Mouse (Mus musculus) adipocyte (in vitro differentiated cells): ENCODE measurements around the gene Calm4.
A peak's percentile ranks its signal among the peaks of the same experiment; 100 is the strongest.
"Not testable (repeated sequence)": the region's sequence is repeated elsewhere in the genome, so short reads cannot be mapped to it uniquely, and the experiment has no call there.

Experiments used
- DNase-seq: peaks from one replicate; pipeline ENCODE4 v3.0.0-alpha.2; 2016; ENCODE audit warnings: low spot score

The Calm4 gene

GRCm38 (mm10) chr13:3837312-3837807, at the start of gene Calm4:
Gene Calm4 (plus strand): TSS chr13:3837757.
- DNase-seq: not testable (repeated sequence)

GRCm38 (mm10) chr13:3788588-3788987, 49.0 kb upstream of the Calm4 start:
- DNase-seq: no peak

DNA sequence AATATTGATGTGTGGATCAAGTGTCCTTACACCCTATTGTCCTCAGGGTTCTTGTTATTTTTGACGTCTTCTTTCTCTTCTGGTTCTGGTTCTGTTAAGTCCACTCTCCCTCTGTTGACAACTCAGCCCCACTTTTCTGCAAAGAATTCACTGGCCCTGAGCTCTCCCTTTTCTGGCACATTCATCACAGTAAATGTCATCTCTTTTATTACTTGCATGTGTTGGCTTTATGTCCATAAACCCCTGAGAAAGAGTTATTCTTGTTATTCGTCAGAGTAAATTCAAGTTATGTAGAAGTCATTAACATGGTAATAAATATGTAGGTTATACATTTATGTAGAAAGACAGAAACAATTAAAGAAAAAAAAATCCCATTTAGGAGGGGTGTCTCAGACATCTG, 48.0 kb upstream of the Calm4 start:
- DNase-seq: no peak

- DNase-seq: no peak
Observed at GRCm38 (mm10) chr13:3796649-3797048, 40.9 kb upstream of the Calm4 start.

GRCm38 (mm10) chr13:3798751-3799150, 38.8 kb upstream of the Calm4 start:
- no peak for DNase-seq

DNA sequence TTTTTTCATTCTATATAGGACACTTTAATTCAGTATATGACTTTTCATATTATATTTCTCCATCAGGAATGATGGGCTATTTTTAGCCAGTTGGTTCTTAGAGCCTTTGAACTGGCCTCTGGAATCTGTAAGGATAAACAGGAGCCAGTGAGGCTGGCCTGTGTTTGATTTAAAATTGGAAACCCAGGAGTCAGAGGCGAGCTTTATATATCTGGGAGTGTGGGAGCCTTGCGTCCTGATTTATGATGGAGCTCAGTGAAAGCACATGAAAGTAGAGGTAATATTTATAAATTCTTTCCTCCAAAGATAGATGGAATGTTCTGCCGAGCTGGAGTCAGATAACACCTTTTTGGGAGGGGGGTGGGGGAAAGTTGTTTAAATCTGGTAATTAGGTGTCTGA, 38.2 kb upstream of the Calm4 start:
- DNase-seq: no peak

DNA sequence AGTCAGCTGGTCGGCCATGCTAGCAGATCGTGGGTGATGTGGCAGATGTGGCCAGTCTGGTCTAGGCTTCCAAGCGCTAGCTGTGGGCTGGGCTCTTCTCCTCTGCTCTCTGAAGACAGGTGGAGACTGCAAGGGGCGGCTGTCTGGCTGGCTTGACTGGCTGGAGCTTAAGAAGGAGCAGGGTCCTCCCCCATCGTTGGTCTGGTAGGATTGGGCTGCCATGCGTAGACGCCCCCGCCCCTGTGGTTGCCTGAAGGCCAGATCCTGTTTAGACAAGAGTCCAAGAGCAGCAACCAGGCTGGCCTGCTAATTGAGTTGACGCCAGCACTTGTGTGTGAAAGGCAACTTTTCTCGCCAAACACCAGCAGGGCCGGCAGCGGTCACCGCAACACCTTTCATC, 33.4 kb upstream of the Calm4 start, which contains the start of gene Calml3:
Gene Calml3, minus strand, starts transcription at position 131 of the 400 bp plus-strand sequence.
- DNase-seq: no peak

DNA sequence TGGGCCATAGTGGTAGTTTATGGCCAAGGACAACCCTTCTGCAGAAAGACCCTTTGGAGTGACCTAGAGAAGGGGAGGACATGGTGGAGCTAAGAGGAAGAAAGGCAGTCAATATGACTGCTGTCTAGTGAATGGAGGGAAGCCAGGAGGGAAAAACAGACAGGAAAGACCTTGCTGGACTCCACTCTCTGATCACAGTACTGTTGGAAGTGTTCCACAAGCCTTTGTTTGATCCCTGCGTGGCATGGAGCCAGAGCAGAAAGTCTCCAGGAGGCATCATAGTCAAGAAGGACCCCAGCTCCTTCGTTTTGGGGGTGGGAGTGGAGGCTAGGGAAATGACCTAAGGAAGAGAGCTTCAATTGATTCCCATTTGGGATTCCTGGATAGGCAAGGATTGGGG, 32.4 kb upstream of the Calm4 start:
- no peak for DNase-seq

- no peak for DNase-seq
Observed at GRCm38 (mm10) chr13:3805638-3806037, 31.9 kb upstream of the Calm4 start.

- peak; percentile 61 for DNase-seq
Observed at GRCm38 (mm10) chr13:3807131-3807827, 30.3 kb upstream of the Calm4 start.

GRCm38 (mm10) chr13:3818012-3818739, 19.4 kb upstream of the Calm4 start:
- DNase-seq: no peak

- no peak for DNase-seq
Observed at GRCm38 (mm10) chr13:3818740-3819076, 18.8 kb upstream of the Calm4 start.

DNA sequence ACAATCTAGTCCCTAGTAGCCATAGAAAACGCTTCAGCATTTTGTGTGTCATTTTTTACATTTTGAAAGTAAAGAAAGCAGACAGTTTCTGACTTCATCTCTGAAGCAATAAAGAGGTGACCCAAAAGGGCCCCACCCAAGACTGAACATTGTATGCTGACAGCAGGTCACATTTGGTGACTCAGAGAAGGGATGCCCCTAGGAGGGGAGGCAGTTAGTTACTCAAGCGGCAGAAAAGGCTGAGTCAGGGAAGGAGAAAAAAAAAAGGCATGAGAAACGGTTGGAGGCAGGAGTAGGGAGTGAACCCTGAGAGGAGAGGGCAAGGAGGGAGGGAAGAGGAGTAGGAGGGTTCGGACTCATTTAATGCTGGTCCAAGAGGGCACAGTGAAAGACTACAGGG, 15.5 kb upstream of the Calm4 start:
- DNase-seq: no peak

DNA sequence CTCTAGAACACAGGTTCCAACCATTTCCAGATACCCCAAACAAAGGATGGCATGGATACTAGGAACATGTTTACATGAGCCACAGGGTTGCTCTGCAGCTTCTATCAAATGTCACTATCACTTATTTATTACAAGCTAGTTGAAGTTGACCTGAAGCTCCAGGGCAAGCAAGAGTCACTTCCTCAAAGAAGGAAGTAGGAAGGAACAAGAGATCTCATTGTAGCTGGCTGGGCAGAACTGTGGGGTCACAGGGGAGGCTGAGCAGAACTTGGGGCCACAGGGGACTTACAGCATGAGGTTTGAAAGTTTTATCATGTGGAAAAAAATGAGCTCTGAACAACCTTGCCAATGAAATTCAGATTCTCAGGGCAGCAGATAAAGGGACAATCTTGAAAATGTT, 11.8 kb upstream of the Calm4 start:
- DNase-seq: no peak

DNA sequence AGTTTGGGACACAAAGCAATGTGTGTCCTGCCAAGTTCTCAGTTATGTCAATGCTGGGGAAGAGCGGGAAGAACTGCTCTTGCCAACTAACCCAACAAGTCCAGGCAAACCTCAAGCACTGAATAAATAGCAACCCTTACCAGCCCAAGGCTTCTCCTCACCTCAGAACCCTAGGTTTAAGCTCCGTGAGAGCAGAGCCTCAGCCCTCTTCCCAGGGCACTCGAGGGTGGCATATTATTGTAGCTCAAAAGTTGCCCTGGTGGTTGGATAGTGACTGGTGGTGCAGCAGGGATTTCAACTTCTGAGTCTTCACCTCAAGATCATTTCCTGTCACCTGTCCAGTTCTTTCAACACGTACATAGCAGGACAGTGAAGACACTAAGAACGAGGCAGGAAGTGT, 6.0 kb upstream of the Calm4 start:
- DNase-seq: no peak

GRCm38 (mm10) chr13:3831994-3832393, 5.6 kb upstream of the Calm4 start:
- no peak for DNase-seq

GRCm38 (mm10) chr13:3832450-3832849, 5.1 kb upstream of the Calm4 start:
- no peak for DNase-seq

DNA sequence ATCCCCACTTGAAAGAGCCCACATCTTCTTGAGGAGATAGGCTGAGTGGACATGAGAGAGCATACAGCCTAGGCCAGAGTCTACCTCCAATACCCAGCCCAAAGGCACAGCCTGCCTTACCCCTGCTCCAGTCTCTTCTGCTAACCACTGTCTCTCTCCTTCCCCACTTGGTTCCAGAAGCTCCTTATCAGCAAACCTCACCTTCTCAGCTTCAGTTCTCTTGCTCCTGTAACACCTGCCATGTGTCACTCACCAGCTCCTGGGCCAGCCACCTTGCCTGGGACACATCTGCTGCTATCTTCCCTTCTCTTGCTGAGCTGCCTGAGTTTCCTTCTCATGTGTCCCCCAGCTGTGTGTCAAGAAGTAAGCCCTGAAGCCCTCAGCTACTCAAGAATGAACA, 3.9 kb upstream of the Calm4 start:
- DNase-seq: not testable (repeated sequence)

DNA sequence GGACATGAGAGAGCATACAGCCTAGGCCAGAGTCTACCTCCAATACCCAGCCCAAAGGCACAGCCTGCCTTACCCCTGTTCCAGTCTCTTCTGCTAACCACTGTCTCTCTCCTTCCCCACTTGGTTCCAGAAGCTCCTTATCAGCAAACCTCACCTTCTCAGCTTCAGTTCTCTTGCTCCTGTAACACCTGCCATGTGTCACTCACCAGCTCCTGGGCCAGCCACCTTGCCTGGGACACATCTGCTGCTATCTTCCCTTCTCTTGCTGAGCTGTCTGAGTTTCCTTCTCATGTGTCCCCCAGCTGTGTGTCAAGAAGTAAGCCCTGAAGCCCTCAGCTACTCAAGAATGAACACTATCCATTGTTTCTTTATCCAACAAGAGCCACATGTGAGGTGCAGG, 3.1 kb downstream of the Calm4 start:
- not testable (repeated sequence) for DNase-seq

- DNase-seq: no peak
Observed at GRCm38 (mm10) chr13:3850330-3850729, 12.8 kb downstream of the Calm4 start.

DNA sequence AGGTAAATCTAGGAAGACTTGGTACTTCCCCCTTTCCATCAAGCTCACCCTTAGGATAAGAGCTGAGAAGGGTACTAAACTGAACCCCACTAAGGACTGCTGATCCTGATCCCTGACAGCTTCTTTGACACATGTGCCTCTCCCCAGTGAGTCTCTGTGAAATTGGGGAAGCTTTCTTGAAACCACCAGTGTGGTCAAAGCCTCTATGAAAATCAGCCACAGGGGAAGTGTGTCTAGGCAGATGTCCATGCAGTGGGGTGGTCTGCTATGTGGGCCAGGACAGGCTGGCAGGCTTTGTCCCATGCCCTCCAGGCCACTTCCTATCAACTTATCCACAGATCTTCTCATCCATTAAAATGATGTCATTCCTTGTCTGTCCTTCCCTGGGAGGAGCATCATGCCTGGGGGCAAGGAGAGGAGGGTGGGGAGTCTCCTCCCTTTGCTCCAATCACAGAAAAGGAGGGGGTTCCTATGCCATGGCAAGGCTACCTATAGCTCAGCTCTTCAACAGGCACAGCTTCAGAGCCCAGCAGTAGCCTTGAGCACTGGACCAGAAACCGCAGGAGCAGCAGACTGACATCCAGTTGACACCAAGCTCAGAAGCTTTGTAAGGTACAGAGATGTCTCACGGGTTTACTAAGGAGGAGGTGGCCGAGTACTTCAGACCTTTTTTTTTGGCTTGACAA, 16.2 kb downstream of the Calm4 start, which contains the start of gene Calm5:
Gene Calm5, plus strand, starts transcription at position 526 of the 686 bp plus-strand sequence.
- not testable (repeated sequence) for DNase-seq

DNA sequence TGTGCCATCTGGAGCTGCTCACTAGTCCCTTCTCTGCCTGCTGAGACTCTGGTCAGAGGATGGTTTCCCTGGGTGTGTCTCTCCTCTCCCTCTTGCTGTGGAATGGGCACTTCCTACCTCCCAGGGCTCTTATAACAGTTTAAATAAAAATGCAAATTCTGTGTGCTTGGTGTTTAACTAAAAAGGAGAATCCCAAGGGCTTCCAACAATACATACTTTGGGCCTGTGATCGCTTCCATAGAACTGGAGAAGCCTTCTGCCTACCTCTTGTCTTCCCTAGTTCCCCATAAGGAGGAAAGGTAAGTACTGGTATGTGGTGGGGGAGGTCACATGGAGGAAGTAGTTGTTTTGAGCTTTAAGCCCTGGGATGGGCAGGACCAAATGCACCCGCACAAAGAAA, 17.3 kb downstream of the Calm4 start:
- DNase-seq: no peak

- DNase-seq: no peak
Observed at GRCm38 (mm10) chr13:3856252-3856651, 18.7 kb downstream of the Calm4 start.
